Mouse (Mus musculus): ENCODE data around the gene Bmp2k.

- no peak for TF ChIP-seq EP300 (IDR thresholded peaks at IDR 0.05; ENCODE audit: low read depth)
- no peak for TF ChIP-seq CTCF (IDR thresholded peaks at IDR 0.05; ENCODE audit: low read depth)
Measured at GRCm38 (mm10) chr5:97097631-97098041, 100.1 kb downstream of the Bmp2k start.
